Mouse (Mus musculus) olfactory bulb, adult 2 months (tissue): ENCODE data around the gene Birc5. TPM values are rescaled to one million over a fixed set of nuclear protein-coding genes. Genes with fewer than 3 reads are reported as not detected.

Experiments used
- H3K27ac ChIP-seq: fragments of 200-500 bp; 2 replicates; pipeline ENCODE4 v1.5.1; 2012; ENCODE audit warnings: low read depth, low read length; ENCODE audit not compliant: insufficient read depth
- H3K4me1 ChIP-seq: fragments of 200-500 bp; 2 replicates; pipeline ENCODE4 v1.6.1; 2012; ENCODE audit warnings: low read length; ENCODE audit not compliant: control insufficient read depth, insufficient read depth
- H3K4me3 ChIP-seq: fragments of 200-500 bp; 2 replicates; pipeline ENCODE4 v1.5.1; 2012; ENCODE audit warnings: mild to moderate bottlenecking, low read depth, low read length, moderate library complexity; ENCODE audit not compliant: insufficient read depth
- CTCF ChIP-seq: fragments of 200-500 bp; IDR thresholded peaks from 2 replicates; pipeline ENCODE4 v1.5.1; 2012; ENCODE audit warnings: low read depth, mild to moderate bottlenecking, low read length, moderate library complexity; ENCODE audit not compliant: insufficient read depth
- POLR2A ChIP-seq: fragments of 200-500 bp; IDR thresholded peaks from 2 replicates; pipeline ENCODE4 v1.6.1; 2012; ENCODE audit warnings: mild to moderate bottlenecking, low read depth, low read length, moderate library complexity; ENCODE audit not compliant: insufficient read depth
- WGBS: fragments of 180-500 bp; shearing (Covaris S2); methylation state at CpG from one replicate; pipeline ENCODE4 v1.1.7; 2018; 5-methylcytosine and 5-hydroxymethylcytosine counted together
- polyA plus RNA-seq: library from polyadenylated mRNA; stranded (reverse); fragments of >200 nt; gene quantifications from 2 replicates; pipeline ENCODE4 v1.2.4, GENCODE M21; 2012; ENCODE audit warnings: low replicate concordance; ENCODE audit not compliant: missing spikeins, insufficient read depth, insufficient read length

Gene Birc5
- polyA plus RNA-seq, 1 experiment, result not detected

DNA sequence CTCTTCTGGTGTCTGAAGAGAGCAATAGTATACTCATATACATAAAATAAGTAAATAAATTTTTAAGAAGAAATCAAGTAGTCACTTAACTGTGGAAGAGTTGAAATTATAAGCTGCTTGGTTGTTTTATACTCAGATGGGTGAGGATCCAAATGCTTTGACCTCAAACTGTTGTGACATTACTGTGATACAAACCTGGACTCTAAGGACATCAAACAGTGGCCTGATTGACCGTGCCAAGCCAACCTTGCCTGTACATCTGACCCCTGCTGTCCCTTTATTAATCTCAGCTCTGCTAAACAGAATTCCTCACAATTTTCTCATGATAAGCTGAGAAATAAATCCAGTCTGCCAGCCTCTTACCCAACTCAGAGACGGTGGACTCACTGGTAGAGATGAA, 3.4 kb upstream of the Birc5 start:
- TF ChIP-seq POLR2A, result no peak
- no peak for TF ChIP-seq CTCF
- Histone ChIP-seq H3K4me3 (no peak overlapping the region), H3K4me1 (peaks cover 13% of the 10 kb centered on the region), H3K27ac (no peak overlapping the region)
- WGBS, result 80% methylated on average over 2 of the region's 2 CpGs

DNA sequence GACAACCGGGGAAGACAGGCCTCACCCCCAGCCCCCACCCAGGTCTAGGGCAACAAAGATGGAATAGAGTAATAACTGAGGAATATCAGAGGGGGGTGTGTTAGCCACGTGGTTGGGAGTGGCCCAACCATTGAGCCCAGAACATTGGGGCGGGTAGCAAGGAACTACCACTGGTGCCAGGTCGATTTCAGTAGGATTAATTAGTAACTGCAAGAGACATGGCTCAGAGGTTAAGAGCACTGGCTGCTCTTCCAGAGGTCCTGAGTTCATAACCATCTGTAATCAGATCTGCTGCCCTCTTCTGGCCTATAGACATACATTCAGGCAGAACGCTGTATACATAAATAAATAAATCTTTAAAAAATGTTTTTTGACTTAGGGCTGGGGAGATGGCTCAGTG, 2.4 kb upstream of the Birc5 start:
- 56% methylated on average over 5 of the region's 5 CpGs for WGBS
- Histone ChIP-seq H3K27ac (no peak overlapping the region), H3K4me3 (no peak overlapping the region), H3K4me1 (peaks cover 13% of the 10 kb centered on the region)
- TF ChIP-seq CTCF (no peak), POLR2A (no peak)

DNA sequence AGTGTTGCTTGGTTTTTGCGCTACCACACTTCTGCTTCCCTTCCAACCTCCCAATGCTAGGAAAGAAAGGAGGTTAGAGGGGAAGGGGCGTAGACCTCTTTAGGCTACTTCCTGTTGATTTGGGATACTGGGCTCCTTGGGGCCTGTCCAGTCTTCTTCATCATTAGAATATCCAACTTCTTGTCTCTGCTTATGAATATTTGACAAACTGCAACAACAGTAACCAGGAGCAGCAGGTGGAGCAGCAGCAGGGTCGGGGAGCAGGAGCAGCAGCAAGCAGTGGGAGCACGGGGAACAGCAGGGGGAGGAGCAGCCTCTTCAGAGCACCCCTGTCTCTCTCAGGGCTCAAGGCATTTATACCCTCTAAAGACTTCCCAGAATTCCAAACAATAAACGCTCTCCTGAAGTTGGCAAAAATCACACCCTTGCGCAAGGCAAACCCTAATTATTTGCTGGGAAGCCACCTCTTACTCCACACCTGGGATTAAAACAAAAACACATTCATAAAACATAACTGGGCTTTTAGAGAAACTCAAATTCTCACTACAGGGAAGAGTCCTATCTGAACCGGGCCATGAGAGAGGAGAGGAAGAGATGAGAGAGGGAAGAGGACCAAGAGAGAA, 1.3 kb upstream of the Birc5 start:
- H3K4me1 ChIP-seq, result peaks cover 13% of the 10 kb centered on the region
- WGBS, result 71% methylated on average over 7 of the region's 7 CpGs
- H3K27ac ChIP-seq, result no peak overlapping the region
- H3K4me3 ChIP-seq, result no peak overlapping the region
- TF ChIP-seq CTCF (no peak), POLR2A (no peak)

DNA sequence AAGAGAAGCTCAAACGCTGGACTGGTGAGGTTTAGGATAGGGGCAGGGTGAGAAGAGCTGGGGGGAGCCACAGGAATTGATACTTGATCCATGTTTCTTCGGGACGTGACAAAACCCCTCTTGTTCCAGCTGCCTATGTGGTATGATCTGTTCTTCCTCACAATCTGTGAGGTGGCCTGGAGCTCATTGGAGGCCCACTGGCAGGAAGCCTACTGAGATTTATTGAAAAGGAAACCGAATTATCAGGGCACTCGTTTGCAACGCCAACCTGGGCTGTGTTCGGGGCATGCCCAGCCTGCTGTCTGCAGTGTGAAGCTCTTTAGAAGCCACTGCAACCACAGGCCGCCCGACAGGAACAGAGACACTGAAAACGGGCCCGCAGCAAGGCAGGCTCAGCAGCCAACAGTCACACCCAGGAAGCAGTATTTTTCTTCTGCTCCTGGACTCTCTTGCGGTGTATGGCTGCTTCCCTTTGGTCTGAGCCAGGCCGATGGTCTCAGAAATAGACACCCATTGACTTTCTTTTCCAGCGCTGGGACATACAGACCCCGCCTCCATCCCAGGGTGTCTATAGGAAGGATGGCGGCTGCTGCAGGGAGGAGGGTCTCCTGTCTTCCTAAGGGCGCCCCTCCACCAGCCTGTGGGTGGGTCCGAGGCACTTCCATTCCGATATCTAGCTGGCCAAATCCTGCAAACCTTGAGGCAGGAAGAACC, 623 bp upstream of the Birc5 start:
- peak overlapping the region; percentile 83 for H3K4me3 ChIP-seq
- H3K27ac ChIP-seq, result peak overlapping the region; percentile 91
- peaks cover 13% of the 10 kb centered on the region for H3K4me1 ChIP-seq
- no peak for TF ChIP-seq POLR2A
- no peak for TF ChIP-seq CTCF
- 6% methylated on average over 19 of the region's 19 CpGs for WGBS

DNA sequence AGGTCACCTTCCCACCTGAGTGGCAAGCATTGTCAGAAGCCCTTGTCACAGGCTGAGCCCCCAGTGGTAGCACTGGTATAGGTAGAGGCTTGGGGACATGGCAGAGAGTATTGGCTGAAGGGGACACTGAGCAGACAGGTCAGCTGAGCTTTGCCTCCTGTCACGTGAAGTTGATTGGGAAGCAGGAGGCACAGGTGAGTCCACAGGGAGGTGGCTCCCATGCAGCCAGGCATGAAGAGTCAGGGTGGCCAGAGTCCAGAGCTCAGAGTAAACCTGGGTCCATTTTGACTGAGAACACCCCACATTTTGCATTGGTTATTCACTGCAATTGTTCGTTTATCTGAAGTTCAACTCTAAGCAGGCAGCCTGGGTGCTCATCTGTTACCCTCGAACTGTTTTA, 3.8 kb downstream of the Birc5 start:
- no peak overlapping the region for H3K27ac ChIP-seq
- no peak overlapping the region for H3K4me3 ChIP-seq
- H3K4me1 ChIP-seq, result peaks cover 12% of the 10 kb centered on the region
- TF ChIP-seq POLR2A, result no peak
- no peak for TF ChIP-seq CTCF
- WGBS, result 88% methylated on average over 3 of the region's 3 CpGs

DNA sequence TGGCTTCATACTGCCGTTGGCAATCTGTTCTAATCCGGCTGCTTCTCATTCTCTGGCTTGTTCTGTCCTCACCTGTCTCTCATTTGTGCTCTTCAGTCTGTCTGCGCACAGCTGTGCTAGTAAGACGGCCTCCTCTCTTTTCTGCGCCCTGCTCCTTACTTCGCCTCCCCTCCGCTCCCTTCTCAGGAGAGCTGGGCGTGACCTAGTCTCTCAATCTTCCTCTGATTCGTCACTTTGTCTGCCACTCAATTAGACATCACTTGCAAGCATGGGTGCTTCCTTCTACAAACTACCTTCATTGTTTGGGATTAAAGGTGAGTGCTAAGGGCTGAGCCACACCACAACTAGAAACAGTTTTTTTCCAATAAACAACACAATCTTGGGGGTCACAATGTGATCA, 5.2 kb downstream of the Birc5 start:
- peaks cover 4% of the 10 kb centered on the region; the same call in 1 of the 2 replicates for H3K4me1 ChIP-seq
- TF ChIP-seq POLR2A (no peak), CTCF (no peak)
- no peak overlapping the region for H3K27ac ChIP-seq
- WGBS, result 91% methylated on average over 9 of the region's 9 CpGs
- no peak overlapping the region for H3K4me3 ChIP-seq

DNA sequence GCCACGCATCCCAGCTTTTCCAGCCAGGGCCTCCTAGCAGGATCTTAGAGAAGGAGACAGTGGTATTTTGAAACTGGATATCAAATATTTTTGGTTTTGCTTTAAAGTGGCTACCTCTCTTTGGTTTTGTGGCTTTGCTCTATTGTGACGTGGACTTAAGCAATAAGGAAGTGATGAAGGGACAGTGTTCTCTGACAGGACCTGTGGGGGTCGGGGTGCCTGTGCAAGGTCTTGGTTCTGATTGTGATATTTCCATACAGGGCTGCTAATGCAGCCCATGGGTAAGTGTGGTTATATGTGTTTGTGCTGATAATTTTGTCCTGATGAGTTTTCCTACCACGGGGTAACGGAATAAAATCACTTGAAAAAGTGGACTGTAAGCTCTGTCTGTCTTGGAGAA, 6.3 kb downstream of the Birc5 start:
- 95% methylated on average over 5 of the region's 5 CpGs for WGBS
- H3K27ac ChIP-seq, result no peak overlapping the region
- no peaks in the 10 kb centered on the region for H3K4me1 ChIP-seq
- TF ChIP-seq CTCF (no peak), POLR2A (no peak)
- no peak overlapping the region for H3K4me3 ChIP-seq

DNA sequence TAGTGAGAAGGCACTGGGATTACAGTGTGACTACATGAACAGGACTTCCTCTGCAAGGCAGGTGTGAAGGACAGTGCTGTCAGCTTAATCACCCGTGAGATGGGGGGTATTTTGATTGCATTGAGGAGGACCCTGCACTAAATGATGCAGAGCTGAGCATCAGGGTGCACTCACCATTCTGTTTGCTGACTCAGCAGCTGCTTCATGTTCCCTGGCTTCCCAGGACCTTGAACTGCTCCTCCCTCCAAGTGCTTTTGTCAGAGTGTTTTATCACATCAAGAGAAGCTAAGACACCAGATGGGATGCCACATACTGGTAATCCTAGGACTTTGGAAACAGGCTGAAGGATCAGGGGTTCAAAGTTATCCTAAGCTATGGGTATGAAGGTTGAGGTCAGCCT, 6.9 kb downstream of the Birc5 start:
- Histone ChIP-seq H3K4me1 (0 out of 2 replicates have a peak, but pooled peaks cover 4% of the 10 kb centered on the region), H3K27ac (no peak overlapping the region), H3K4me3 (no peak overlapping the region)
- WGBS, result 84% methylated on average over 1 of the region's 1 CpGs
- no peak for TF ChIP-seq CTCF

DNA sequence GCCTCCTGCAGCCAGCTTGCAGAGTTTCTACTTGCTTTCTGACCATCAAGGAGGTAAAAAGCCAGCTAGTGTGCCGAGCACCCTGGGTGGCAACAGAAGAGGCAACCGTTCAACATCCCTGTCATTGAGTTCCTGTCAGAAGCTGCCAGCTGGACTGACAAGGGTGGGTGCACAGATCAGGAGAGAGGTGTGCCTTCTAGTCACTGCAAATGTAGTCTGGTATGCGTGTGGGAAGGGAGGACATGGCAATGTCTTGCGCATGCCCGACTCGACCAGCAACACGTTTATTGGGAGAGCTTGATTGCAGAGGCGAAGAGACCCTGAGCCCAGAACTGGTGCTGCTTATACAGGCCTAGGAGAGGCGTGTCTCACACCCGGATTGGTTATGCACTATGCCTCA, 8.4 kb downstream of the Birc5 start:
- H3K4me1 ChIP-seq, result 0 out of 2 replicates have a peak, but pooled peaks cover 4% of the 10 kb centered on the region
- H3K27ac ChIP-seq, result no peak overlapping the region
- no peak overlapping the region for H3K4me3 ChIP-seq
- TF ChIP-seq POLR2A, result no peak
- TF ChIP-seq CTCF, result no peak
- WGBS, result 93% methylated on average over 10 of the region's 10 CpGs

DNA sequence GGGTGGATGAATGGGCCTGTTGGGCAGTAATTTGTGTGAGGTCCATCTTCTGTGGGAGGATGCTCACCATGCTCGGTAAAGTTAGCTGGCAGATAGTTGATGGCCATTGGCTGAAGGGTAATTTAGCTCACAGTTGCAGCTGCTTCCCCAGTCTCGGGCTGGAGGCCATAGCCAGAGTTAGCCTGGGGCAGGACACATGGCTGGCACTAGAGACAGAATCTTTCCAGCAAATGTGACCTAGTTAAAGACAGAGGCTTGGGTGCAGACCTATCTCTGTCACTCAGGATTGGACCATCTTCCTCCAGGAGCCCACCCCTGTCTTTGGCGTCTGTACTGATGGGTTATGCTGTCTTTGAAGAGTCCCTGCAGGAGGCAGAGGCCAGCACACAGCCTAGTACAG, 9.3 kb downstream of the Birc5 start:
- Histone ChIP-seq H3K4me3 (no peak overlapping the region), H3K4me1 (0 out of 2 replicates have a peak, but pooled peaks cover 4% of the 10 kb centered on the region), H3K27ac (no peak overlapping the region)
- 56% methylated on average over 3 of the region's 3 CpGs for WGBS
- TF ChIP-seq CTCF (no peak), POLR2A (no peak)
